Mouse (Mus musculus) kidney, adult 8-10 months (tissue): ENCODE results near the gene Barx2.
"Not testable (repeated sequence)": the region's sequence is repeated elsewhere in the genome, so short reads cannot be mapped to it uniquely, and the experiment has no call there.

Source experiments
- DNase-seq, 2 experiments: peaks; one replicate each; pipeline ENCODE4 v3.0.0; 2022

Gene Barx2

DNA sequence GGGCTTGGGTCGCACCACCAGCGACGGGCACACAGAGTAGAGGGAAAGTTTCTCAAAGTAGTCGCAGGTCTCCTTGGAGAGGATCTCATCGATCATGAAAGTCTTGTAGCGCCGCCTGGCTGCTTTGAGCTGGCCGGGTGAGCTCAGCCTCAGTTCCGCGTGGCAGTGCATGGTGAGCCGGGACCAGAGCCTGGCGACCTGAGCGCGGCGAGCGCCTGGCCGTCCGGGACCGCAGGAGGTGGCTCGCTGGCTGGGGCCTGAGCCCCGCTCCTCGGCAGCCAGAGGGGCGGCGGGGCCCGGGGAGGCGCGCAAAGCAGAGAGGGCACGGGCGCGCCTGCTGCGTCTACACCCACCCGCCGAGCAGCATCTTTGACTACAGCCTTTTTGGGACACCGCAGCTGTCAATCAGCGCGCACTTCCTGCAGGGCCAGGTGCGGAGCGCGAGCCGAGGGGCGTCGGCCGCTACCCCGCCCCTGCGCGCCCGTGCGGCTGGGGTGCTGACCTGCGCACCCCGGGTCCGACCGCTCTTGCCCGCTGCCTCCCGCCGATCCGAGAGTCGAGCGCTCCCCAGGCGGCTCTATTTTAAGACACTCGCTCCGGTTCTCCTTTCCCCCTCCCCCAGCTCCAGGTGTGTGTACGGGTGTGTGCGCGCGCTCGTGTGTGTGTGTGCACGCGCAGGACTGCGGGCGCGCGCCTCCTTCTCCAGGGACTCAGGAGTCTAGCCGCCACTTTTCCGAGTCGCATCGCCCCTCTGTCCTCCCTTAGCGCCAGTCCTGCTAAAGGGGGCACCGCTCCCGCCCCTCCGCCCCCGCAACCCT is at the start of gene Barx2:
TSS of gene Barx2 (minus strand) at position 542 of the 818 bp plus-strand sequence.
- DNase-seq: peak; percentile 48 to 63

DNA sequence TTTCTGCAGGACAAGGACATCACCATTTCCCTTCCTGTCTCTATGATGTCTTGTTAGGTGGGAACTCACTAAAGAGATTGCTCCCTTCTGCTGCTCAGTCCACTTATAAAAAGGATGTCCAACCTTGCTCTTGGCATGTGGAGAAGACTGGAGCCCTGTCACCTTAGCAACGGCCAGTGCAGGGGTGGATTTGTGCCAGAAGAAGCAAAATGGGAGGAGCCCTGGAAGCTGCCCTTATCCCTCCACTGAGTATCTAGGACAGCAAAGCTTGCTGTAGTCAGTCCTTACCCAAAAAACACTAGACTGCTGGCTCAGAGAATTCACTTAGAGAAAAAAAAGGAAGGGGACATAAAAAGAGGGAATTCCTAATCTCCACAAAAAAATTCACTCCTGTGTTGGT is 49.0 kb upstream of the Barx2 start:
- peak; percentile 85 to 87 for DNase-seq

DNA sequence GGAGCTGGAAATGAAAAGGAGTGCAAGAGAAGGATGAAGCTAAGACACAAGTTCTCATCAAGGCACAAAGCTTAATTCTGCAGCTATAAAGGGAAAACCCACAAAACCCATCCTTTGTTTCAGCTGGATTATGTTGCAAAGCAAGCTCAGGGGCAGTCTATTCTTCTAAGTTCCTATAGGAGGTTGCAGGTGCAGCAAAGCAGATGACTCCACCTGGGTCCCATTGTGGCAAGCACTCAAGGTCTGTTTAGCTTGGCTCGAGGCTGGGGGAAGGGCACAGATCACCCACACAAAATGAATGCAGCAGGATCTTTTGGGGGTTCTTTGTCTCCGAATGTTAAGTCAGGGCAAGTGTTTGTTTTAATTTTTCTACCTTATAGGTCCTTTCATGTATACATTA is 47.2 kb upstream of the Barx2 start:
- no peak for DNase-seq

DNA sequence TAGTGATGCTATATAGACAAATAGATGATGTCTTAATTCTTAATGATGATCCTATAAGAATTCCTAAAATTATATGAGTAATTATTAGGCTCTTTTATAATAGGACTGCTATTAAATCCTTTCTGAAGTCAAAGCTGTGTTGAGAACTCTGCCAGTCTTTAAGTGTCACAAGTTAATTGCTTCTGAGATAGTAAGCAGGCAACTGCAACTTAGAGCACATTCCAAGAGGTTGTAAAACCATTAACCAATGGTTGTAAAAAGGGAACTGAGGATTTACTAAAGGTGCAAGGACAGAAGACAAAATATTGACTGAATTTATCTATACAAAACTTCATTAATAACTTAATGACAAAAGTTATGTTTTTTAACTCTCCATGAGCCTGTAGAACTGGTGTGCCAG is 44.9 kb upstream of the Barx2 start:
- DNase-seq: no peak

DNA sequence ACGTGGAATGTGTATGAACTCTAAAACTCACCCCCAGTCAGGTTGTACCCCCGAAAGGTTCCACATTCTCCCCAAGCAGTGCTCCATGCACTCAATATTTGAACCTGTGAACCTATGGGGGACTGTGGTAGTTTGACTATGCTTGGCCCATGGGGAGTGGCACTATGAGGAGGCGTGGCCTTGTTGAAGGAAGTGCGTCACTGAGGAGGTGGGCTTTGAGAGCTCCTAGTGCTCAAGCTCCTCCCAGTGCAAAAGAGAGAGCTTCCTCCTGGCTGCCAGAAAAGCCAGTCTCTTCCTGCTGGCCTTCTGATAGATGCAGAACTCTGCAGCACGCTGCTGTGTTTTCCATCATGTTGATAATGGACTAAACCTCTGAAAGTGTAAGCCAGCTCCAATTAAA is 37.2 kb upstream of the Barx2 start:
- no peak for DNase-seq

DNA sequence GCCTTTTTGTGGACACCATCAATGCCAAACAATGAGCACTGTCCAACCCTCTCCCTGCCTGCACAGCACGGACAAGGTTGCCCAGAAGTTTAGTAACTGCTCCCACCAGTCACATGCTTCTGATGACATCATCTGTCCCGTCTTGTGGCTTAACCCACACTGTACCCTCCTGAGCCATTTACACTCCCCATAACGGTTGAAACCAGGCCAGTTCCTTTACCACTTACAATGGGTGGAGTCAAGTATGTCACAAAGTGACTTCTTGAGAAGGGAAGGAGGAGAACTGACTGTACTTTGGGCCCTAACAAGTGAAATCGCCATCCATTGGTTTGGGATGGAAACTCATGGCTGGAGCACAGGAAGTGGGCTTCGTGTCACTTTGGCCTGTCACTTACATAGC is 35.8 kb upstream of the Barx2 start:
- DNase-seq: no peak

DNA sequence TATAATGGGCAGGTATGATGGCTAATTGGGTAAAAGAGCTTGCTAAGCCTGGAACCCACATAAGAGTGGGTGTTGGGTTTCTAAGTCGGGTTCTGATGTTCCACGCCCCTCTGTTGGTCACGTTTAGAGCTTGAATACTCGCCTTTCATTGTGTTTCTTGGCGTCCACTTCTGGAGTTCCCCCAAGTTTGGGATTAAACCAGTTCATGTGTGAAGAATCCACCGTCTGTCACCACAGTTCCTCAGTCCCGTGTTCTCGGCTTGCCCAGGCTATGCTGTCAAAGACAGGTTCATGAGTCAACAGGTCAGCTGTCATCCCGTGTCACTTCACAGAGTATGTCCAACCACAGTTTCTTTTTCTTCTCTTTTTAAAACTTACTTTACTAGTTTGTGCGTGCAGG is 33.8 kb upstream of the Barx2 start:
- DNase-seq: no peak

DNA sequence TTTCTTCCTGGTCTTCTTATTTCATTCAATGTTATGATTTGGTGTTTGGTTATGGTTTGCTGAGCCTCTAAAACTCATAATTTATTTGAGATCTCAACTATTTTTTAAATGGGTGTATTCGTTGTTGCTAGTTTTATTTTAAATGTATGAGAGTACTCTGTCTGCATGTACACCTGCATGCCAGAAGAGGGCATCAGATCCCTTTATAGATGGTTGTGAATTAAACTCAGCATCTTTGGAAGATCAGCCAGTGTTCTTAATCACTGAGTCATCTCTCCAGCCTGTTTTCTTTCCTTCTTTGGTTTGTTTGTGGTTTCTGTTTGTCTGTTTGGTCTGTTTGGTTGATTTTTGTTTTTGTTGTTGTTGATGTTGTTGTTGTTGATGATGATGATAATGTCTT is 29.1 kb upstream of the Barx2 start:
- no peak for DNase-seq

DNA sequence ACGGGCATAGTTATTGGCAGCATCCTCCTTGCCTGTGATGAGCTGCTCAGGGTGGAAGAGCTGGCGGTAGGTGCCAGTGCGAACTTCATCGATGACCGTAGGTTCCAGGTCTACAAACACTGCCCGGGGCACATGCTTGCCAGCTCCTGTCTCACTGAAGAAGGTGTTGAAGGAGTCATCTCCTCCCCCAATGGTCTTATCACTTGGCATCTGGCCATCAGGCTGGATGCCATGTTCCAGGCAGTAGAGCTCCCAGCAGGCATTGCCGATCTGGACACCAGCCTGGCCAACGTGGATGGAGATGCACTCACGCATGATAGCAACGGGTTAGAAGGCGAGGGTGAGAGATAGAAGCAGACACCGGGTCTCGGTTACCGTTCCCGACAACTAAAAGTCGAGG is 23.2 kb upstream of the Barx2 start:
- DNase-seq: not testable (repeated sequence)

DNA sequence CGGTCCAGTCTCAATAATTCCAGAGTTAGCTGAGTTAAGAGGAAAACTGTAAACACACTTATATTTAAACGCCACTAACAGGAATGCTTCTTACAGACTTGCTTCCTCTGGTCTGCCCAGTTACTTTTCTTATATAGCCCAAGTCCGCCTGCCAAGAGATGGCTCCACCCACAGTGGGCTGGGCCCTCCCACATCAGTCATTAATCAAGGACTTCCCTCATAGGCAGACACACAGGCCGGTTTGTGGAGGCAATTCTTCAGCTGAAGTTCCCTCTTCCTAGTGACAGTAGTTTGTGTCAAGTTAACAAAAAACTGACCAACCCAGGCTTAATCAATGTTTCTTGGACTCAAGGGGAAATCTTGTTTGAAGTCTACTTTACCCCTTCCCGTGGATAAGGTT is 18.4 kb upstream of the Barx2 start:
- peak in 1 of 2 experiments; percentile 53 for DNase-seq

DNA sequence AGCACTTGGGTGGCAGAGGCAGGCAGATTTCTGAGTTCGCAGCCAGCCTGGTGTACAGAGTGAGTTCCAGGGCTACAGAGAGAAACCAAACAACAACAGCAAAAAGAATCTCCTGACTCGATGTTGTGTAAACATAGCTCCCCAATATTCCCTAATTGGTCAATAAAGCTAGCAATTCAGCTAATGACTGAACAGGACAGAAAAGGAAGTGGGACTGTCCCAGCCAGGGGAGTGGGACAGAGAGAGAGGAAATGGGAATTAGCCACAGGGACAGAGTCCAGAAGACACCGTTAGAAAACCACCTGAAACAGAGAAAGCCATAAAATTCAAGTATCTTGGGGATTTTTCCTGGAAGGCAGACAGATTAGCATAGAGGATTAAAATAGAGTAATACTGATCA is 18.0 kb upstream of the Barx2 start:
- no peak for DNase-seq

DNA sequence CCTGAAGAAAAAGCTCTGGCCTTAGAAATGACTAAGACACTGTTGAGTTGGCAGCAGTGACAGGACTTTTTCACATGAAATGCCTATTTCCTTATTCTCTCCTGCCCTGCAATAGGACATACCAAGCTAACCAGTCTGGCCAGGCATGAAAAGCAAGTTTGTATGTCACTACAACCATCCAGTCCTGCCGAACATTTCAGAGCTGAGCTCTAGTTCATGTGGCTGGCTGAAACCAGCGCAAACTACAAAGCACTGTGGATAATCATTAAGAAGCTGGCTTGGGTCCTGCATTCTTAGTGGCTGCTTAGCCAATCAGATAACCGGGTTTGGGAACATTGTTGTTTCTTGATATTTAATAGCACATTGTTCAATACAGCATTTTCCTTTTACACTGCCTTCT is 13.5 kb upstream of the Barx2 start:
- DNase-seq: peak; percentile 74

DNA sequence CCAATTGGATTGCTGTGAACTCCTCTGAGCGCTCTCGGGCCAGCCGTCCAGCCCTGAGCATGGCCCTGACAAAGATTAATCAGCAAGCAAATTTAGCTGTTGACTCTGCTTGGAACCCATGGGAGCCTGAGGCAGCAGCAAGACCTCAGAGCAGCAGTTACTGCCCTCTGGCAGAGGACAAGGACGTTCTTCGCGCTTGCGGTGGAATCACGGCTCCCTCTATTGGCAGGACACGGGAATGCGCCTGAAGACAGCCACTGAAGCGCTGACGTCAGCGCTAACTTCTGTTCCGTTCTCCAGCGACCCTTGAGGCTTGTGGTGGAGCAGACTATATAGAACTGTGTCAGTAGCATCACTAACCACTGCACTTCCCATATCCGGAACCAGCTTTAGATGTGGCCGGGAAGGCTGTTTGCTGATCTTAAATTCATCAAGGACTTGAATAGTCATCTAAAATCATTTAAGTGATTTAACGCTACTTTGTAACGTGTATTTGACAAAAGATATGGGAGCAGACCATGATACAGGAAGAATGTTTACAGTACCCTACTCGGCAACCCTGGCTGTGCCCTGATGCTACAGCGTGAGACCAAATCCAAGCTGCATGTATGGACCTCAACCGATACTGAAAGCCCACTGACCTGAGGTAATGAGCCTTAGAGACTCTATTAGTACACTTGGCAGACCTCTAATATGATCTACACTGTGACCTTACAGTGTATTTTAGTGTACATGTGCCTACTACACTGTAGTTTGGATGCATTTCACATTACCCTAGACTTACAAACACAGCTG is 12.8 kb upstream of the Barx2 start:
- DNase-seq: peak; percentile 74 to 86

DNA sequence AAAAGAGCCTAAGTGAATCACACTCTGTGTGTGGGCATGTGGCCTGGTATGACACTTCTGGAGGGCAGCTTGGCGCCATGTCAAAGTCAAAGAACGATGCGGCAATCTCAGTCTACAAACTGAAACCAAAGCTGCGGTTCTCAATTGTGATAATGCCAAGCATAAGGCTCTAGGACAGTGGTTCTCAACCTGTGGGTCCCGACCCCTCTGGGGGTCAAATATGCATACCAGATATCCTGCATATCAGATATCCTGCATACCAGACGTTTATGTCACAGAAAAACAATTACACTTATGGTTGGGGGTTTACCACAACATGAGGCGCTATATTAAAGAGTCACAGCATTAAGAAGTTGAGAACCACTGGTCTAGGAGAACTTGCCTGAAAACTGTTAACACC is 10.3 kb upstream of the Barx2 start:
- DNase-seq: no peak

DNA sequence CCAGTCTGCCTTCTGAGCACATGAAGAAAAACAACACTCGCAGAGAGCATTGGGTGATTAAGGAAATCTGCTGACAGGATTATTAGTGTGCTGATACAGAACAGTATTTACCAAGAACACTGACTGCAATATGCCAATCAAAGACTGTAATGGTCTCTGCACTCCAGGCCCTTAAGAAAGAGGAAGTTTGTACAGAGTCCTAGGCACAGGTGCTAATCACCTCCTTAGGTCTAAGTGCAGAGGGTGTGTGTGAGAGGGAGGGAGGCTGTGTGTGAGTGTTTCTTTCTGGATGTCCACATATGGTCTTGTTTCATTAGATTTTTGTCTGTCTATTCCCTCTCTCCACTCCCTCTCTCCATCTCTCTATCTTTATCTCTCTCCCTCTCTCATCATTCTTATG is 6.5 kb upstream of the Barx2 start:
- DNase-seq: no peak

DNA sequence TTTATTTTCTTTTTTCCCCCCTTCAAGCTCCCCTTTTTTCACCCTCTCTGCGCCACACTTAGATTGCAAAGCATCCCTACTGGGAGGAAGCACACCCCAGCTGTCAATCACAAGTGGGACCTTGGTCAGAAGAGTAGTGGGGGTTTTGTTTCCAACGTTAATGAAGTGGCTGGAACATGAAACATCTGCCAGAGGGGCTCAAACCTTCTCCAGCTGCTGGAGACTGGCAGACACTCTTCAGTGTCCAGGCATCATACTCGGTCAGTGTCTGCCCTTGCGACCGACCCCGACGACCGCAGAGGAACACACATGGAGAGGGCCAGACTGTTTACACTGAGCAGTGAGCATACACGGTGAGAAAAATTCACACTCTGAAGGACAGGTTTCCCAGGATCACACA is 3.2 kb upstream of the Barx2 start:
- DNase-seq: no peak

DNA sequence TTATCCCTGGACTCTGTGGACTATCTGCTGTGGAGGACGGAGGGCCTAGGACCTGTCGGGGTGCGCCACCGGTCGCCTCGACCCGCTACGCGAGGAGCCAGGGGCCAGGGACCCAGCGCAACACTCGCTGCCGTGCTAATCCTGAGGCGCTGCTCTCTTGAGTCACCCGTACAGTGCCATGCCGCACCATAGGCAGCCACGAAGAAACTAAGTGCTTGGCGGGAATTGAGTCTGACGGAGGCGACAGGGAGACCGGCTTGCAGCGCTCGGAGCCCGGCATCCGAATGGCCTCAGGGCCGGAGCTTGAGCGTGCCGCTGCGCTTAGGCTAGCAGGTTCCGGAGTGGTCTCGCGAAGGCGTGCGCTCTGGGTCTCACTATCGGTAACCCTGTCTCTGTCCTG is 1.6 kb upstream of the Barx2 start:
- no peak for DNase-seq

DNA sequence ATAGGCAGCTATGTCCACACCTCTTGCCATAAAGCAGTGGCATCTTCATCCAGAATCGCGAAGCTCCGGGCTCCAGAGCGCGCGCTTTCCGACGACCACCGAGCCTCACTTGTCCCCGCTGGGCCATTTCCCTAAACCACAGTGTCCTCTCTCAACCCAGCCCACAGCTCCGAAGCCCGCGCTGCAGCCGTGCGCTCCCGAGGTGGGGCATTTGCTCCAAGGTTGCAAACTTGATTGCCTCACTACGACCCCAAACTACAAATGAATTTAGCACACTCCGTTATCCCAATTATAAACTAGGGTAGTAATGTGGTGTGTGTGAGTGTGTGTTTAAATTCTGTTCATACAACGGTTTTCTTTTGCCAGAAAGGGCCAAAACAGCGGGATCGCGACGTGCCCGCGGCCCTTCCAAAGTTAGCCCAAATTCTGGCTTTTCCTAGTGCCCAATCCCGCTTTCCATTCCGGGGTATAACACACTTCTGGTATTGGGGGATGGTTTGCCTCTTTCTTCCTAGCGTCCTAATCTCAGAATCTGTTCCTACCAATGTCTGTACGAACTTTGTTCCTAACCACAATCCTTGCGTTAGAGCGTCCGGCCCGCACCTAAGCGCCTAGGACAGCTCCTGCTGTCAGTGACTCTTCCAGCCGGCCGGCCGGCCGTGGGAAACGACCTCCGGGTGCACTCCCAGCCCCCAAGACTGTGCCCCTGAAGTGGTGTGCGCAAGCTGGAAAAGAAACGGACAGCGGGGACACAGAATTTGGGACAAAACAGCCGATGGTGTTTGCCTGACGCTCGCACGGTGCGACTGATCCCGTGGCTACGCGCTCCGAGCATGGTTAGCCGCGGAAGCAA is 703 bp upstream of the Barx2 start:
- no peak for DNase-seq

DNA sequence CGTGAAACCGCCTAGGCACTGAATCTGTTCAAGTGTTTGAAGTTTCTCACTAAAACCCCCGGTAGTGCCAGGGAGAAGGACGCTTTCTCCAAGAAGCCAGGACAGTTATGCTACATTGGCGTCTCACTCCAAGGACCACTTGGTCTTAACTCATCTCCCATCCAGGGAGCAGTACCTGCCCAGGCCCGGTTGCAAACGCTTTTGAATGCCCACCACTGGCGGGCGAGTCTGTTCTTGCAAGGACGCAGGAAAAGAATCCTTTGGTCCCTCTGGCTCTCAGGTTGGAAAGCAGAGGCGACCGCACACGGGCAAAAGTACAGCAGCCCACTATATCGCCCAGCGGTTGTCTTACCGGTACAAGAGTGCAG is 725 bp downstream of the Barx2 start:
- no peak for DNase-seq

DNA sequence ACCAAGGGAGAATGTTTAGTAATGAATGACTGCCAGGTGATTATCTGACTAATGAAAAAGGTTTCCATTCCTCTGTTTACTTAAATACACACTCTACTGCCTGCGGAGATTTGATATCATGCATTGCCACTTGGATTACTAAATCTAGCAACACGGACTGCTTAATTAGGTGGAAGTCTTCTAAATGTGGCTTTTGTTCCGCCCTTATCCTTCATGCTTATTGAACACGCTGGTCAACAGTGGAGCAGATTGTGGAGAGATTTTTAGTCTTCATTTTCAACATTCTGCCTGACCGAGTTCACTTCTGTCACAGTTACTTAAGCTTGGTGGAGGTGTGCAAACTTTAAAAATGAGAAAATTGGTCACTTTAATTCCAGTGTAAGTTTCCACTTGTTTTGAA is 3.0 kb downstream of the Barx2 start:
- DNase-seq: no peak

DNA sequence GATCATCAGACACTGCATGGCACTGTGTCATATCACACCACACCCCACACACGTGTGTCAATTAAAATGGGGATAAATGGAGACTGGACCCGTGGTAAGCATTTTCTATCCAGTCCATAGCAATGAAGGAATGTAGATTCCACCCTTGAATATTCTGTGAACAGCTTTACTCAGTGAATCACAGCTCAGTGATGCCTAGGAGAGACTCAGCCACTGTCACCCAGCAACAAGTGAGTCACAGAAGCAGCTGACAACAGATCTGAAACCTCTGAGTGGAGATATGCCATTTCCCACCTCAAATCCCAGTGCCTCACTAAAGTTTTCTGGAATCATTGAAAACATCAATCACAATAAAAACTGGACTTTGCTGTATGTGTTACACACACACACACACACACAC is 11.5 kb downstream of the Barx2 start:
- DNase-seq: no peak

DNA sequence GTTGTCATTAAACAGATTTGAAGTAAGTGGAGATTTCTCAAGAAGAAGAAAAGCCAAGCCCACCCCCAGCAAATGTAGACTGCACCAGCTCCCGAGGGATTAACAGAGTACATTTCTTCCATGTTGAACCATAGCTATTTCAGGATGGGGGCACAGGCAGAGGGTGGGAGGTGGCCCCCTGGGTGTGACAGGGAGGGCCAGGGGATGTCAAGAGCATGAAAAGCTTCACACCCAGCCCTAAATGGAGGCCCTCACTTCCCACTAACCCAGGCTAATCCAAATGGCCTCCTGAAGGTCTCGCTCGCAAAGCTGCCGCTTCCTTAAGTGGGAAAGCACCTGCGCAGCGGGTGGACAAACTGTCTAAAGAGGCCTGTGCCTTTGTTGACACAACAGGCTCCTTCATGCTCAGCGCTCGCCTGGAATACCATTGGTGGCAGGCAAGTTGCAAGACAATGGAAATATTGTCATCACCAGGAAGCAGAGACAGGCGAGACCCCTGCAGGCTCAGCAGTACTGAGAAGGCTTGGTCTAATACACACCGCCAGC is 18.4 kb downstream of the Barx2 start:
- no peak for DNase-seq

DNA sequence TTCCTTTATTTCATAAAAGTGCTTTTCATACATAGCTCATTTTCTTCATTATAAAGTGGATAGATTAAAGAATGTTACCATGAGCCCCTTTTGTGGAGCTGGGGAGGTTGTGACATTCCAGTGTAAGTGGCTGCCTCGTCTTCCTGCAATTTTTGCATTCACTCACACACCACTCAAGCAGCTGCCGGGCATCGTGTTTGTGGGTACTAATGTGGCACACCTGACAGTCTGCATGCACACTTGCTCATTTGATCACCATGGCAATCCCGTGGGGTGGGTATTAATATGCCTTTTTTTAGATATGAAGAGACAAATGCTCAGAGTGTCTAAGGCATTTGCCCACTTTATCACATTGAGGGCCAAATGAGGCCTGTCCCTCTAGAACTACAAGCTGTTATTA is 24.9 kb downstream of the Barx2 start:
- DNase-seq: no peak
